Mouse (Mus musculus) forebrain, embryonic 12.5 days (tissue): ENCODE measurements at regions not wholly inside any gene's neighbourhood (a gene's known extent, or its start where the extent isn't known, plus 50 kb on each side); places are given as distances from the start of the nearest gene placed in this dataset.

Source experiments
- ATAC-seq: fragments of 200-750 bp; cut with Nextera tagmentation; 2 replicates; pipeline ENCODE4 v1.8.0; 2017; ENCODE audit warnings: moderate TSS enrichment; ENCODE audit not compliant: low FRiP score
- H3K27ac ChIP-seq: fragments of 300-500 bp; sonication (generic); 2 replicates; pipeline ENCODE4 v1.5.1; 2016; ENCODE audit warnings: mild to moderate bottlenecking
- H3K27me3 ChIP-seq: fragments of 300-500 bp; sonication (generic); 2 replicates; pipeline ENCODE4 v1.6.1; 2016; ENCODE audit warnings: mild to moderate bottlenecking
- H3K36me3 ChIP-seq: fragments of 300-500 bp; sonication (generic); replicated peaks from 2 replicates; pipeline ENCODE4 v1.6.1; 2016; ENCODE audit warnings: mild to moderate bottlenecking
- H3K4me1 ChIP-seq: fragments of 300-500 bp; sonication (generic); 2 replicates; pipeline ENCODE4 v1.6.1; 2016
- H3K4me2 ChIP-seq: fragments of 300-500 bp; sonication (generic); 2 replicates; pipeline ENCODE4 v1.6.1; 2016; ENCODE audit warnings: mild to moderate bottlenecking, moderate library complexity
- H3K4me3 ChIP-seq: fragments of 300-500 bp; sonication (generic); replicated peaks from 2 replicates; pipeline ENCODE4 v1.5.1; 2016; ENCODE audit warnings: mild to moderate bottlenecking
- H3K9ac ChIP-seq: fragments of 300-500 bp; sonication (generic); 2 replicates; pipeline ENCODE4 v1.6.1; 2016; ENCODE audit warnings: mild to moderate bottlenecking
- H3K9me3 ChIP-seq: fragments of 300-500 bp; sonication (generic); 2 replicates; pipeline ENCODE4 v1.6.1; 2016
- WGBS: fragments of 180-500 bp; shearing (Covaris S2); methylation state at CpG from one replicate; pipeline ENCODE4 v1.1.7; 2016; 5-methylcytosine and 5-hydroxymethylcytosine counted together

GRCm38 (mm10) chr12:46197482-46198101 is 621.1 kb downstream of the Nova1 start:
- no peak for ATAC-seq
- no peaks in the 10 kb centered on the region for H3K9me3 ChIP-seq

GRCm38 (mm10) chr12:46194173-46194572 is 624.6 kb downstream of the Nova1 start:
- Histone ChIP-seq H3K4me2 (no peak overlapping the region), H3K27ac (no peak overlapping the region), H3K9me3 (no peaks in the 10 kb centered on the region), H3K4me1 (no peaks in the 10 kb centered on the region), H3K36me3 (no peaks in the 10 kb centered on the region), H3K4me3 (no peak overlapping the region), H3K9ac (no peak overlapping the region), H3K27me3 (no peaks in the 10 kb centered on the region)
- 91% methylated on average over 1 of the region's 1 CpGs for WGBS
- no peak for ATAC-seq

More at GRCm38 (mm10) chr12:46197482-46198101, 621.1 kb downstream of the Nova1 start:
- Histone ChIP-seq H3K27ac (no peak overlapping the region), H3K27me3 (no peaks in the 10 kb centered on the region), H3K36me3 (no peaks in the 10 kb centered on the region), H3K4me1 (no peaks in the 10 kb centered on the region), H3K4me2 (no peak overlapping the region), H3K4me3 (no peak overlapping the region), H3K9ac (no peak overlapping the region)
- WGBS = 32% methylated on average over 2 of the region's 2 CpGs
